Mouse (Mus musculus) kidney, adult 2 months (tissue): ENCODE data around the gene Cyp2d22.

ENCODE experiments used
- CTCF ChIP-seq: fragments of 200-500 bp; conservative IDR thresholded peaks from 2 replicates; pipeline ENCODE4 v1.5.1; 2011; ENCODE audit warnings: low read depth, mild to moderate bottlenecking, control low read depth, low read length, moderate library complexity, mixed read lengths; ENCODE audit not compliant: insufficient read depth, insufficient read length
- POLR2A ChIP-seq: fragments of 200-500 bp; IDR thresholded peaks from one replicate; pipeline ENCODE4 v1.6.1; 2011; ENCODE audit warnings: low read depth, low read length, control low read depth

- TF ChIP-seq CTCF (no peak), POLR2A (no peak)
Observed at GRCm38 (mm10) chr15:82376393-82377138, 3.5 kb downstream of the Cyp2d22 start.
